Mouse (Mus musculus): ENCODE results near the gene Nrf1. TPM values are rescaled to one million over a fixed set of nuclear protein-coding genes. Genes with fewer than 3 reads are reported as not detected.

Nrf1 gene
- polyA plus RNA-seq, 1 experiment from 2014 or later = 33.2 TPM

DNA sequence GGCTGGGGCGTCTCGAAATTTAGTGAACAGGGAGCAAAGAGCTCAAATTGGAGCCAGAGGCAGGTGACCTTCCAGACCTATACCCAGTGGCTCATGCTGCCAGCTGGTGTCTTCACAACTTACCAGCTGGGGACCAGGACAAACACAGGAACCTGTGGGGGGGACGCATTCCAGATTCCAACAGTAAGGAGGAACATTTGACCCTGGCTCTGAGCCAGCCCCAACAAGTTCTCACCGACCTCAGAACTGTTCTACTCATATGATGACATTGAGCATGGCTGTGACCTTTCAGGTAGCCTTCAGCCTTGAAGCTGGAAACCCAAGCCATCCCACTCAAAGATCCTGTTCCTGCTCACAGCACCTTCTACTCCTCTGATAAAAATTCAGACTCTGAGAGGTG, 135.8 kb downstream of the Nrf1 start:
- ATAC-seq (ENCODE audit: low FRiP score) = no peak
- Histone ChIP-seq H3K4me2 (replicated peaks) (no peak overlapping the region), H3K9ac (no peak overlapping the region), H3K4me1 (replicated peaks; ENCODE audit: control insufficient read depth, insufficient read depth, low read length) (no peaks in the 10 kb centered on the region), H3K27ac (no peak overlapping the region), H3K4me3 (replicated peaks; ENCODE audit: low read length) (no peak overlapping the region), H3K36me3 (replicated peaks; ENCODE audit: control insufficient read depth, insufficient read depth) (no peaks in the 10 kb centered on the region), H3K9me3 (ENCODE audit: control insufficient read depth, low read length) (peaks cover 3% of the 10 kb centered on the region; the same call in 1 of the 2 replicates), H3K27me3 (ENCODE audit: control insufficient read depth, insufficient read depth, low read length) (peaks cover 42% of the 10 kb centered on the region)
- WGBS = 79% methylated on average over 4 of the region's 4 CpGs
- no peak for DNase-seq (ENCODE audit: low spot score)

DNA sequence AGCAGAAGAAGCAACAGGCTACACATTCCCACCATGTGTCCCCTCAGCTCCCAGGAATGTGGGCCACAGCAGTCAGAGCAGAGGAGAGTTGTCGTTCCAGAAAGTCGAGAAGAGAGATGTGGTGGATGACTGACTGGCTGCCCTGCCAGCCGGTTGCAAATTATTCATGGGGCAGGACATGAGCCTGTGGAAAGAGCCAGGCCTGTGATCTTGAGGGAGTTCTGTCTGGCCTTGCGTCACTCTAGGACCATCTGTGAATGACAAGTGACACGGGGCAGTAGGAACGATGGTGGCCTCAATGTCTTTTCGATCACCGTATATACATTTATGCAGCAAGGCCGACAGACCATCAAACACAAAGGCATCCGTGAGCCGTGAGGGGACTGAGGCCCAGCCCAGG, 147.9 kb downstream of the Nrf1 start:
- no peaks in the 10 kb centered on the region for H3K9me3 ChIP-seq (ENCODE audit: control insufficient read depth, low read length)
- H3K4me1 ChIP-seq (replicated peaks; ENCODE audit: control insufficient read depth, insufficient read depth, low read length) = no peaks in the 10 kb centered on the region
- H3K27me3 ChIP-seq (ENCODE audit: control insufficient read depth, insufficient read depth, low read length) = no peaks in the 10 kb centered on the region
- H3K4me3 ChIP-seq (replicated peaks; ENCODE audit: low read length) = no peak overlapping the region
- no peak for ATAC-seq (ENCODE audit: low FRiP score)
- DNase-seq (ENCODE audit: low spot score) = no peak
- no peak overlapping the region for H3K9ac ChIP-seq
- H3K36me3 ChIP-seq (replicated peaks; ENCODE audit: control insufficient read depth, insufficient read depth) = no peaks in the 10 kb centered on the region
- H3K27ac ChIP-seq = no peak overlapping the region
- 78% methylated on average over 11 of the region's 11 CpGs for WGBS
- no peak overlapping the region for H3K4me2 ChIP-seq (replicated peaks)

DNA sequence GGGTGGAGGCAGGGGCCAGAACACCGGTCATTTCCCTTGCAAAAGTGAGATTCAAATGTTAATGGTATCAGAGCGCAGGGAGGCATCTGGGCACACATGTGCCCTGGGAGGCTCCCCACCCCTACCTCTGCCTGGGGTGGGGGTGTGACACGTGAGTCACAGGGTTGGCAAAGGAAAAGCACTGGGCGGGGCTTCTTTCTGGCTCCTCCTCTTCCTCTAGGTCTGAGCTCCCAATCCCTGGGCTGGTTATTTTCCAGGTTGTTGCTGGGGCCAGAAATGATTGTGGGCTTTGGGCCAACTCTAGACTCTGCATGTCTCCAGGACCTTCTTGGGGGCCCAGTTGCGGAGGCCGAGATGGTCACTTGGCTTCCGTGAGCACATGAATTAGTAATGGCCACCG, 148.4 kb downstream of the Nrf1 start:
- Histone ChIP-seq H3K4me1 (replicated peaks; ENCODE audit: control insufficient read depth, insufficient read depth, low read length) (no peaks in the 10 kb centered on the region), H3K27me3 (ENCODE audit: control insufficient read depth, insufficient read depth, low read length) (no peaks in the 10 kb centered on the region), H3K27ac (no peak overlapping the region), H3K4me2 (replicated peaks) (no peak overlapping the region), H3K4me3 (replicated peaks; ENCODE audit: low read length) (no peak overlapping the region), H3K9me3 (ENCODE audit: control insufficient read depth, low read length) (no peaks in the 10 kb centered on the region), H3K36me3 (replicated peaks; ENCODE audit: control insufficient read depth, insufficient read depth) (no peaks in the 10 kb centered on the region), H3K9ac (no peak overlapping the region)
- no peak for ATAC-seq (ENCODE audit: low FRiP score)
- no peak for DNase-seq (ENCODE audit: low spot score)
- WGBS = 74% methylated on average over 8 of the region's 8 CpGs

MicroRNAs within 50 kb of the gene (microRNA counts, 519-probe panel; counts per million panel counts)
- microRNA mmu-miR-182 (3,049 counts per million, percentile 13 among the panel's probes with 10 or more counts), microRNA mmu-miR-183 (4,288 counts per million, percentile 37 among the panel's probes with 10 or more counts), microRNA mmu-miR-96 (4,881 counts per million, percentile 50 among the panel's probes with 10 or more counts)

Small RNA genes lying within 50 kb of the gene (microRNA-seq; reads per million reads assigned to microRNA genes)
- gene Mir182 (2,108 reads per million, percentile 83 among the genes with 10 or more reads in this experiment), gene Mir183 (1,667 reads per million, percentile 81 among the genes with 10 or more reads in this experiment), gene Mir96 (639 reads per million, percentile 74 among the genes with 10 or more reads in this experiment)

Other genes starting within 250 kb of the Nrf1 start
- 6.1 and 7.3 TPM in 2 replicates for gene Strip2, start 131.0 kb upstream of the Nrf1 start, polyA plus RNA-seq (2014; fragmentation: Nextera tagmentation; extraction: Ambion mirVana)

Measured in hindbrain, embryonic 14.5 days (tissue).